Mouse (Mus musculus): ENCODE measurements around the gene Abcf2.
A peak's percentile ranks its signal among the peaks of the same experiment; 100 is the strongest.

- TF ChIP-seq POLR2A (IDR thresholded peaks at IDR 0.05; ENCODE audit: extremely low read depth, insufficient read depth, low read length) = 0 out of 2 replicates have a peak, but pooled peaks have one; percentile 47
- TF ChIP-seq CTCF (IDR thresholded peaks at IDR 0.05; ENCODE audit: low read depth, low read length) = no peak
These were observed 25.6 kb upstream of the Abcf2 start for GRCm38 (mm10) chr5:24602751-24603343.
